Mouse (Mus musculus) layer of hippocampus, adult 2 months (tissue): ENCODE measurements around the gene Vmn2r85. TPM values are rescaled to one million over a fixed set of nuclear protein-coding genes. Genes with fewer than 3 reads are reported as not detected.

Source experiments
- DNase-seq, 2 experiments: peaks; one replicate each; pipeline ENCODE4 v3.0.0; 2022; ENCODE audit warnings: low spot score in 2 of 2
- H3K27ac ChIP-seq: fragments of 200-600 bp; 2 replicates; pipeline ENCODE4 v1.8.1; 2022
- H3K4me3 ChIP-seq: fragments of 200-600 bp; 2 replicates; pipeline ENCODE4 v1.8.1; 2022; ENCODE audit warnings: mild to moderate bottlenecking
- CTCF ChIP-seq: fragments of 200-600 bp; conservative IDR thresholded peaks from 2 replicates; pipeline ENCODE4 v1.8.1; 2022; ENCODE audit warnings: antibody characterized with exemption, mild to moderate bottlenecking, moderate library complexity
- total RNA-seq, 2 experiments: library from RNA; stranded (reverse); gene quantifications; 2 replicates each; pipeline ENCODE4 v1.2.3; 2021

Gene Vmn2r85
- total RNA-seq, 2 experiments from 2014 or later = 0.29 to 0.41 TPM

DNA sequence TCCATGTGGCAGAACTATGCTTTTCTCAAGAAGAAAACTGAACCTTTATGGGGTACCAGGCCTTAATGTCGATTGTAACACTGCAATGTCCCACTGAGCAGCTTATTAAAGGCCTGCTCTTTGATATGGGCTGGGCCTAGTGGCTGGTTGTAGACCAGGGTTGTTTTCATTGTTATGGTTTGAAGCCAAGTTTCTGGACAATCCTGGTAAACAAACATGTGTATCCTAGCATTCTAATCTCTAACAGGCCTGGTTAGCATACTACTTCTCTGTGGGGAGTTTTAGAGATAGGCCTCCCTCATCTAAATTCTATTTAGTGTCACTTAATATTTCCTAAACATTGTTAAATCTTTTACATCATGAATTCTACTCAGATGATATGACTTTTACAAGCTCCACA is 57.9 kb downstream of the Vmn2r85 start:
- DNase-seq = no peak
- Histone ChIP-seq H3K27ac (no peak overlapping the region), H3K4me3 (no peak overlapping the region)
- TF ChIP-seq CTCF = no peak

GRCm38 (mm10) chr10:130370005-130370682 is 59.4 kb downstream of the Vmn2r85 start:
- Histone ChIP-seq H3K27ac (no peak overlapping the region), H3K4me3 (no peak overlapping the region)
- no peak for TF ChIP-seq CTCF
- no peak for DNase-seq

DNA sequence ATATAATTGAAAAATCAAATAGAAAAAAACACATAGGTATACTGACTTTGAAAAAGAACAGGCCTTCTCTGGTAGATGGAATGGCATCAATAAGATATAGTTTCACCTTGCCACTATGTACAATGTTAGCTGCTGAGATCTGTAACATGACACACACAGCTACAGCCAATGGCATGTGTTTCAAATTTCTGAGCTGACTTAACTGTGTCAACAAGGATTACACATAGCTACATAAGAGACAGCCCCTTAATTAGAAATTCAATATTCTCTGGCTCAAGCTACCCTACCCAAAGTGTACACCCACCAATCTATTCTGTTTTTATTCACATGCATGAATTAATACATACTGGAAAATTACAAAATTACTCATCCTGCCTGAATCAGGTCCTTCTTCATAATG is 61.1 kb downstream of the Vmn2r85 start:
- no peak for DNase-seq
- no peak overlapping the region for H3K27ac ChIP-seq
- no peak for TF ChIP-seq CTCF
- H3K4me3 ChIP-seq = no peak overlapping the region

DNA sequence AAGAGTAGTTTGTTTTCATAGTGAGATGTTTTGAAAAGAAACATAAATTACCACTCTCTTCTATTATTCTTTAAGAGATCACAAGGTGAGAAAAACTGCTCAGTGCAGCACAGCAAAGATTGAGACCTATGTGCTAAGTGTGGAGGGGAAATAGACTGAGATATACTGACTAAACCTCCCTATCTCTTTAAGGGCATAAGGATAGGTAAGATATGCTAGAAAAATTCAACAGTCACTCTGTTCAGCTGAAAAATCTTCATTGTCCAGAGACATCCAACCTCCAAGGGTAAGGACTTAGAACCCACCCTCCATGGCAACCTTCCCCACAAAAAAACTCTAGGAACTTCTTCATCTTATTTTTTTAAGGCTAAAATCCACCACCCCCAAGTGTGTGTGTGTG is 64.7 kb downstream of the Vmn2r85 start:
- Histone ChIP-seq H3K27ac (no peak overlapping the region), H3K4me3 (no peak overlapping the region)
- no peak for TF ChIP-seq CTCF
- DNase-seq = no peak

Other genes starting within 250 kb of the Vmn2r85 start
- gene Olfr826, start 245.5 kb downstream of the Vmn2r85 start, total RNA-seq = not detected
- not detected for gene Olfr827, start 215.3 kb downstream of the Vmn2r85 start, total RNA-seq
- under 1 TPM; 0.10 to 0.18 TPM for gene Neurod4, start 149.5 kb downstream of the Vmn2r85 start, total RNA-seq
- 1 to 10 TPM; 1.6 to 1.7 TPM for gene Tespa1, start 106.8 kb downstream of the Vmn2r85 start, total RNA-seq
- under 1 TPM; 0.13 to 0.20 TPM for gene Vmn2r84, start 35.4 kb downstream of the Vmn2r85 start, total RNA-seq
- gene Vmn2r86, start 26.3 kb upstream of the Vmn2r85 start, total RNA-seq = under 1 TPM; 0.17 to 0.18 TPM
- gene Vmn2r87, start 67.7 kb upstream of the Vmn2r85 start, total RNA-seq = under 1 TPM; 0.54 to 0.74 TPM